Mouse (Mus musculus) liver, postnatal 0 days (tissue): ENCODE measurements around the gene Il3ra.

Experiments
- CTCF ChIP-seq: sonication (generic); IDR thresholded peaks from 2 replicates; pipeline ENCODE4 v1.5.1; 2016; ENCODE audit warnings: antibody characterized with exemption, low read depth
- EP300 ChIP-seq: IDR thresholded peaks from 2 replicates; pipeline ENCODE4 v1.6.1; 2016; ENCODE audit warnings: antibody characterized with exemption, low read depth, mild to moderate bottlenecking

DNA sequence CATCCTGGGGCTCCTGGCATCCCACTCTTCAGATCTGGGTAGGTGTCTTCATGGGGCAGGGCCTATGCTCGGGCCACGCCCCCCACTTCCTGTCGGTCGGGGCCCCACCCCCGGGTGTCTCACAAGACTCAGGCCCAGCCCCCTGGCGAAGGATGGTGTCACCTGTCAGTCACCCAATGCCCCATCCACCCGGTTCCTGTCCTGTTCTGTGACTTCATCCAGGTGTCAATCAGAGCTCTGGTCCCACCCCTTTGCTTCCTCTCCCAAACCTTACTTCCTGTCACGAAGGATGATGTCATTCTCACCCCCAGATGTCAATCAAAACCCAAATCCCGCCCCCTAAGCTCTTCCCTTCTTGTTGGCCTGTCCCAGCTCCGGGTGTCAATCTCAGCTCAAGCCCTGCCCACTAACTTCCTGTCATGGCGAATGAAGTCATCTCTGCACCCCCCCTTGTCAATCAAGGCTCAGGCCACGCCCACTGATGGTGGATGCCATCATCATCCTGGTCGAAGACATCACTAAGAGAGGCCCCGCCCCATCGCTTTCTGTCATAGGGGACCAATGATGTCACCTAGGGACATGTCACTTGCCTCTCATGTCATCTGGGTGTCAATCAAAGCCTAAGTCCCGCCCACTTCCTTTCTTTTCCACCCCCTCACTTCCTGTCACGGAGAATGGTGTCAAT lies 1.2 kb downstream of the Il3ra start:
- TF ChIP-seq CTCF: no peak
- TF ChIP-seq EP300: no peak
